ENCODE assay signal across 28 mouse cellular contexts in the genomic region with DNA sequence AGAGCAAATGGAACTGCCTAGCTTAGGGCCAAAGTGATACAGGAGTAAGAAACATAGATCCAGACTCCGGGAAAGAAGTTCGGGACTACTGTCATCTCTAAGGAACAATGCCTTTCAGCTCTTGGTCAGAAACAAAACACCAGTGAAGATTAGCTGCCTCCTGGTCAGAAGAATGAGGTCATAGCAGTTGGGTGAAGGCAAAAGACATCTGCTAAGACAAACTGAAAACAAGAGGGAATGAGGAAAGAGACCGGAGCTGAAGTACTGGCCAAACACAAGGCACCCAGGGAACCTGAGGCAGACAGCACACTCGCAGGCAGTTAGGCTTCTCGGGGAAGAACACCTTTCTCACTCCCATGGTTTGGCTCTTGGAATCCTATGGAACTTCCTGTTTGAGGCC.
"Had no signal": no experiment of that assay in that cellular context is flagged by ENCODE, and none has a peak within 500 bp of the region (broad histone marks: within the 10 kb centered on the region; RNA-seq: fewer than 3 reads in every experiment).

No protein-coding gene starts in this region.

- ATAC-seq: forebrain, embryonic 13.5 days; forebrain, embryonic 14.5 days; forebrain, embryonic 15.5 days; forebrain, embryonic 16.5 days; forebrain, postnatal 0 days had no signal

- H3K4me3 ChIP-seq: embryonic facial prominence, embryonic 10.5 days; embryonic facial prominence, embryonic 12.5 days; embryonic facial prominence, embryonic 13.5 days; embryonic facial prominence, embryonic 15.5 days; erythroblast, embryonic 14.5 days; forebrain, embryonic 10.5 days; forebrain, embryonic 12.5 days; forebrain, embryonic 13.5 days; forebrain, embryonic 15.5 days; gastrocnemius, adult 2 months; heart, adult 2 months had no signal

- DNase-seq: cerebellum, adult 2 months; cerebellum, adult 8-10 months; cerebellum, adult 9-10 months; cerebellum, adult 9-11 months; cerebellum, postnatal 10 days; cerebellum, postnatal 14 days; cerebellum, postnatal 25 days; cerebellum, postnatal 36 days; embryo, embryonic 11 days; forebrain, postnatal 0 days; gastrocnemius, adult 2 months; gastrocnemius, postnatal 10 days; gastrocnemius, postnatal 14 days; gastrocnemius, postnatal 25 days; gastrocnemius, postnatal 36 days; heart, adult 18-20 months; heart, adult 2 months had no signal

- H3K4me1 ChIP-seq: embryonic facial prominence, embryonic 12.5 days; embryonic facial prominence, embryonic 13.5 days; embryonic facial prominence, embryonic 15.5 days; forebrain, embryonic 10.5 days; forebrain, embryonic 12.5 days; forebrain, embryonic 13.5 days; forebrain, embryonic 15.5 days had no signal

- H3K4me2 ChIP-seq: embryonic facial prominence, embryonic 12.5 days; embryonic facial prominence, embryonic 13.5 days; embryonic facial prominence, embryonic 15.5 days; forebrain, embryonic 12.5 days; forebrain, embryonic 13.5 days; forebrain, embryonic 15.5 days had no signal

- H3K27ac ChIP-seq: embryonic facial prominence, embryonic 10.5 days; embryonic facial prominence, embryonic 12.5 days; embryonic facial prominence, embryonic 13.5 days; embryonic facial prominence, embryonic 15.5 days; forebrain, embryonic 10.5 days; forebrain, embryonic 12.5 days; forebrain, embryonic 13.5 days; forebrain, embryonic 15.5 days; gastrocnemius, adult 2 months; heart, adult 2 months had no signal

- H3K36me3 ChIP-seq: embryonic facial prominence, embryonic 10.5 days; embryonic facial prominence, embryonic 12.5 days; embryonic facial prominence, embryonic 13.5 days; embryonic facial prominence, embryonic 15.5 days; forebrain, embryonic 10.5 days; forebrain, embryonic 12.5 days; forebrain, embryonic 15.5 days had no signal

- H3K9me3 ChIP-seq: embryonic facial prominence, embryonic 10.5 days; embryonic facial prominence, embryonic 12.5 days; embryonic facial prominence, embryonic 15.5 days; forebrain, embryonic 15.5 days had no signal

- H3K27me3 ChIP-seq: embryonic facial prominence, embryonic 12.5 days; embryonic facial prominence, embryonic 13.5 days; embryonic facial prominence, embryonic 15.5 days; forebrain, embryonic 12.5 days; forebrain, embryonic 13.5 days; forebrain, embryonic 15.5 days had no signal

- H3K9ac ChIP-seq: embryonic facial prominence, embryonic 12.5 days; embryonic facial prominence, embryonic 13.5 days; embryonic facial prominence, embryonic 15.5 days; forebrain, embryonic 12.5 days; forebrain, embryonic 13.5 days; forebrain, embryonic 15.5 days; forebrain, postnatal 0 days had no signal
